Mouse (Mus musculus) lung, postnatal 36 days (tissue): ENCODE results near the gene Sidt2.

Experiments used
- DNase-seq: peaks from one replicate; pipeline ENCODE4 v3.0.0; 2022; ENCODE audit warnings: mixed read lengths

Sidt2 gene

GRCm38 (mm10) chr9:45955107-45955963, at the start of gene Sidt2:
Gene Sidt2 (minus strand): TSS chr9:45955258.
- DNase-seq = peak; percentile 94

GRCm38 (mm10) chr9:46004529-46004928, 49.5 kb upstream of the Sidt2 start:
- DNase-seq = no peak

GRCm38 (mm10) chr9:46003729-46004128, 48.7 kb upstream of the Sidt2 start:
- DNase-seq = peak; percentile 83

GRCm38 (mm10) chr9:45999009-45999408, 44.0 kb upstream of the Sidt2 start:
- DNase-seq = no peak

- peak; percentile 90 for DNase-seq
Observed at GRCm38 (mm10) chr9:45985229-45985567, 30.1 kb upstream of the Sidt2 start.

GRCm38 (mm10) chr9:45984409-45985228, 29.6 kb upstream of the Sidt2 start:
- peak; percentile 92 for DNase-seq

- peak; percentile 16 for DNase-seq
Observed at GRCm38 (mm10) chr9:45983676-45984408, 28.8 kb upstream of the Sidt2 start.

GRCm38 (mm10) chr9:45981331-45981730, 26.3 kb upstream of the Sidt2 start:
- no peak for DNase-seq

- DNase-seq = no peak
Observed at GRCm38 (mm10) chr9:45980611-45981010, 25.6 kb upstream of the Sidt2 start.

- no peak for DNase-seq
Observed at GRCm38 (mm10) chr9:45979778-45980177, 24.7 kb upstream of the Sidt2 start.

- DNase-seq = peak; percentile 37
Observed at GRCm38 (mm10) chr9:45976884-45977283, 21.8 kb upstream of the Sidt2 start.

GRCm38 (mm10) chr9:45963577-45963976, 8.5 kb upstream of the Sidt2 start:
- DNase-seq = no peak

GRCm38 (mm10) chr9:45961855-45962254, 6.8 kb upstream of the Sidt2 start:
- peak; percentile 67 for DNase-seq

GRCm38 (mm10) chr9:45959661-45960060, 4.6 kb upstream of the Sidt2 start:
- DNase-seq = peak; percentile 58

- no peak for DNase-seq
Observed at GRCm38 (mm10) chr9:45958851-45959250, 3.8 kb upstream of the Sidt2 start.

- DNase-seq = no peak
Observed at GRCm38 (mm10) chr9:45958023-45958670, 3.1 kb upstream of the Sidt2 start.

GRCm38 (mm10) chr9:45954294-45955106, 558 bp downstream of the Sidt2 start:
- DNase-seq = peak; percentile 45

- DNase-seq = peak; percentile 45
Observed at GRCm38 (mm10) chr9:45953511-45954293, 1.4 kb downstream of the Sidt2 start.

- DNase-seq = no peak
Observed at GRCm38 (mm10) chr9:45952890-45953289, 2.2 kb downstream of the Sidt2 start.

GRCm38 (mm10) chr9:45952057-45952456, 3.0 kb downstream of the Sidt2 start:
- no peak for DNase-seq

- DNase-seq = no peak
Observed at GRCm38 (mm10) chr9:45946872-45947183, 8.2 kb downstream of the Sidt2 start.
